Mouse (Mus musculus) small intestine, adult 2 months (tissue): Measurements from ENCODE around the gene Lyrm1.

Experiments
- CTCF ChIP-seq: fragments of 200-500 bp; IDR thresholded peaks from 2 replicates; pipeline ENCODE4 v1.5.1; 2012; ENCODE audit warnings: low read depth, mild to moderate bottlenecking, control low read depth, inconsistent platforms, low read length, moderate library complexity, mixed read lengths; ENCODE audit not compliant: insufficient replicate concordance, insufficient read length; ENCODE audit errors: extremely low read depth
- POLR2A ChIP-seq: fragments of 200-500 bp; IDR thresholded peaks from 2 replicates; pipeline ENCODE4 v1.6.1; 2012; ENCODE audit warnings: low read depth, mild to moderate bottlenecking, control low read depth, inconsistent platforms, low read length, moderate library complexity

DNA sequence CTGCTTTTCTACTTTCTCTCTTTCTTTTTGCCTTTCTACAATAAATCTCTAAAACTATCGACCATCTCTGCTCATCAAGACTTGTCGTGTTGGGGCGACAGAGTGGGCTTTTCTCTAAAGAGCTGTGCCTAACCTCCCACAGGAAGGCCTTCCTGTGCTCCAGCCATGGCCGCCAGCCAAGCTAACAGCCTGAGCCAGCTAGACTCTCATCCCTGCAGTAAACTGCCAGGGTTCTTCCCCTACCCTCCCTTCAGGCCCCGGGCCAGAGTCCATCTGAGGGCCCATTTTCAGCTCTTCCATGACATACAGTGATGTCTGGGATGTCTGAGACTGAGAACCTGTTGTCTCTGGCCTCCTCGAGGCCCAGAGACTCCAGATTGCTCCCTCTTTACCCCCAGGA lies 80.6 kb downstream of the Lyrm1 start:
- TF ChIP-seq POLR2A (no peak), CTCF (no peak)
